Mouse (Mus musculus) neutrophil, adult 65 days (primary cell): ENCODE measurements around the gene Degs2. TPM values are rescaled to one million over a fixed set of nuclear protein-coding genes. Genes with fewer than 3 reads are reported as not detected.

Experiments used
- total RNA-seq: library from RNA; stranded (reverse); gene quantifications from 2 replicates; pipeline ENCODE4 v1.2.4, GENCODE M21; 2023

Degs2 gene
- not detected in 2 replicates for total RNA-seq

GRCm38 (mm10) chr12:108702185-108702584 is at the start of gene Degs2:
Gene Degs2 (minus strand): TSS chr12:108702315.

Other genes starting within 250 kb of the Degs2 start
- 27.1 and 30.6 TPM in 2 replicates for gene Evl, start 147.6 kb downstream of the Degs2 start, total RNA-seq
- 58.4 and 60.2 TPM in 2 replicates for gene Yy1, start 90.7 kb upstream of the Degs2 start, total RNA-seq
- gene Slc25a29, start 133.6 kb upstream of the Degs2 start, total RNA-seq, result 2.7 and 3.6 TPM in 2 replicates
- gene Slc25a47, start 133.7 kb upstream of the Degs2 start, total RNA-seq, result 0.91 and 2.1 TPM in 2 replicates
- gene Wdr25, start 191.3 kb upstream of the Degs2 start, total RNA-seq, result 4.2 and 4.8 TPM in 2 replicates
- gene Wars, start 191.9 kb upstream of the Degs2 start, total RNA-seq, result 17.0 and 18.7 TPM in 2 replicates